Mouse (Mus musculus) olfactory bulb, adult 2 months (tissue): Measurements from ENCODE around the gene Ube2e1.
"Not testable (repeated sequence)": the region's sequence is repeated elsewhere in the genome, so short reads cannot be mapped to it uniquely, and the experiment has no call there.

ENCODE experiments used
- CTCF ChIP-seq: fragments of 200-500 bp; IDR thresholded peaks from 2 replicates; pipeline ENCODE4 v1.5.1; 2012; ENCODE audit warnings: low read depth, mild to moderate bottlenecking, low read length, moderate library complexity; ENCODE audit not compliant: insufficient read depth
- POLR2A ChIP-seq: fragments of 200-500 bp; IDR thresholded peaks from 2 replicates; pipeline ENCODE4 v1.6.1; 2012; ENCODE audit warnings: mild to moderate bottlenecking, low read depth, low read length, moderate library complexity; ENCODE audit not compliant: insufficient read depth

DNA sequence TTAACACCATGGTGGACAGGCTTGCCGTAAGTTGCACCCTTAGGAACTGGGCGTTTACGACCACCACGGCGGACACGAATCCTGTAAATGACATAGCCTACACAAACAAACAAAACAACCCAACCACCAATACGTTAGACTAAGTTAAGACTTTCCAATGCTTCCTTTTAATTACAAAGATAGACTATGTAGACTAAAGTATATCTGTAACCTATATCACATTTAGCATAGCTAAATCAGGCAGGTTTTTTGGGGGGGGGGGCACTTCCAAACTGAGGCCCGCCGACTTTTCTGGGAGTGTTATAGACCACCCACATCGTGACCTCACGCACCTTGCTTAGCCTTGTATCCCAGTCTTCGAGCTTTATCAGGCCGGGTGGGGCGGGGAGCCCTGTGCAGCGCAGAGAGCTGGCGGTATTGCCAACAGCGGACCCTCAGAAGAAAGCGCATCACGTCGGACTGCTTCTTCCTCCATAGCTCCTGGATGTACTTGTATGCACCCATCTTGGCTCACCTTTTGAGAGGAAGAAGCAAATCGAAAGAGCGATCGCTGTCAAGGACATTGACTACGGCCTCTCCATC lies 61.6 kb downstream of the Ube2e1 start:
- TF ChIP-seq CTCF, POLR2A: not testable (repeated sequence)
